Mouse (Mus musculus) embryonic facial prominence, embryonic 10.5 days (tissue): ENCODE data around the gene Tnpo3. TPM values are rescaled to one million over a fixed set of nuclear protein-coding genes. Genes with fewer than 3 reads are reported as not detected.

ENCODE experiments used
- polyA plus RNA-seq: library from polyadenylated mRNA; unstranded; fragments of >200 nt; fragmentation: Nextera tagmentation; extraction: Ambion mirVana; gene quantifications from 2 replicates; pipeline ENCODE4 v1.2.1, GENCODE M21; 2016

The Tnpo3 gene
- polyA plus RNA-seq, 1 experiment from 2014 or later: 125 TPM

Other genes starting within 250 kb of the Tnpo3 start
- gene Opn1sw, start 221.4 kb downstream of the Tnpo3 start, polyA plus RNA-seq: 0.25 and 0.40 TPM in 2 replicates
- gene Ccdc136, start 213.6 kb downstream of the Tnpo3 start, polyA plus RNA-seq: 18.6 and 23.1 TPM in 2 replicates
- 4.0 and 4.5 TPM in 2 replicates for gene Flnc, start 176.6 kb downstream of the Tnpo3 start, polyA plus RNA-seq
- gene Atp6v1f, start 142.2 kb downstream of the Tnpo3 start, polyA plus RNA-seq: 206 and 207 TPM in 2 replicates
- 0.28 TPM in 1 of 2 replicates, not detected in the other for gene Atp6v1fnb, start 138.4 kb downstream of the Tnpo3 start, polyA plus RNA-seq
- 18.5 and 21.2 TPM in 2 replicates for gene Kcp, start 101.9 kb downstream of the Tnpo3 start, polyA plus RNA-seq
- gene Irf5, start 83.3 kb downstream of the Tnpo3 start, polyA plus RNA-seq: 2.3 and 2.7 TPM in 2 replicates
- 6.0 and 7.4 TPM in 2 replicates for gene Tspan33, start 84.3 kb upstream of the Tnpo3 start, polyA plus RNA-seq
- gene Smo, start 125.6 kb upstream of the Tnpo3 start, polyA plus RNA-seq: 56.8 and 60.9 TPM in 2 replicates
- gene Ahcyl2, start 158.1 kb upstream of the Tnpo3 start, polyA plus RNA-seq: 12.0 and 14.9 TPM in 2 replicates